Comparison of ENCODE assay signal across 8 mouse cellular contexts in the genomic region with DNA sequence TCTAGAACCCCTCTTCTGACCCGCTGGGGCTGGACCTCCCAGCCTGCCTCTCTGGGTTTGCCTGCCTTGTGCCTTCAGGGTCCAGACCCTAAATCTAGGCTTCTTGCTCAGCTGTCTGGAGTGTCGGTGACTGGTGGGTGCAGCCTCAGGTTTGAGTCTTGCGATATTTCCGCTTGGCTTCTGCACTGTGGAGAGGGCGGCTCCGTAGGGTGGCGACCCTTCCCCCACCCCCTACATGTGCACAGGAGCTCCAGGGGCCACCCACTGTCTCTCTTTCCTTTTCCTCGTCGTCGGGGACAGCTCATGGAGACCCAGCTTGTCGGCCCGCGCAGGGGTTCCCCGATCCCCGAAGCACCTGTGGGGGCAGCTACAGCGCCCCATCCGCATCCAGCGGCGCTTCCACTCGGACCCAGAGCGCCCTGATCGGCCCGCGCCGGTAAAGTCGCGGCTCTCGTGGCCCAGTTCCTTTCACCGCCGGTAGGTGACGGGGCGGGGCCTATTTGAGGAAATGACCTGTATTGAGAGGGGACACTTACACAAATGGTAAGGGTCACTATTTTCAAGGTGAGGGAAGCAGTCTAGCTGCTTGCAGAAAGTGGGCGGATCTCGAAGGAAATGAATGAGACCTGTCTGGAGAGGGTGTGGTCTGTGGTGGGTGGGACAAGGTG. TPM values are rescaled to one million over a fixed set of nuclear protein-coding genes. Genes with fewer than 3 reads are reported as not detected.
DNase-seq lines count a peak whose midpoint lies in the region; ATAC-seq and TF ChIP-seq lines count a peak whose summit lies in the region.

No protein-coding gene starts in this region.

- no peaks in the 10 kb centered on the region for H3K36me3 ChIP-seq in thymus, adult 2 months (ENCODE audit: control insufficient read depth, insufficient read depth, low read length)
- no peaks in the 10 kb centered on the region for H3K36me3 ChIP-seq in limb, embryonic 13.5 days
- H3K36me3 ChIP-seq in neural tube, embryonic 12.5 days, result no peaks in the 10 kb centered on the region

- WGBS in cerebellum, adult 2 months, result 8% methylated on average over 34 of the region's 34 CpGs
- WGBS in thymus, adult 2 months, result 2% methylated on average over 34 of the region's 34 CpGs
- 3% methylated on average over 34 of the region's 34 CpGs for WGBS in limb, embryonic 13.5 days
- 3% methylated on average over 34 of the region's 34 CpGs for WGBS in neural tube, embryonic 12.5 days

- H3K27me3 ChIP-seq in cerebellum, adult 2 months (ENCODE audit: control insufficient read depth, insufficient read depth, low read length), result no peaks in the 10 kb centered on the region; the same call in 1 of the 2 replicates
- H3K27me3 ChIP-seq in thymus, adult 2 months (ENCODE audit: control insufficient read depth, insufficient read depth, low read length), result no peaks in the 10 kb centered on the region; the same call in 1 of the 2 replicates
- peaks cover 75% of the 10 kb centered on the region for H3K27me3 ChIP-seq in limb, embryonic 13.5 days
- peaks cover 63% of the 10 kb centered on the region for H3K27me3 ChIP-seq in neural tube, embryonic 12.5 days (replicated peaks)

- H3K9ac ChIP-seq in limb, embryonic 13.5 days, result peak overlapping the region; percentile 60; the same call in 1 of the 2 replicates
- no peak overlapping the region for H3K9ac ChIP-seq in neural tube, embryonic 12.5 days

- TF ChIP-seq POLR2A in cerebellum, adult 2 months (IDR thresholded peaks at IDR 0.05; ENCODE audit: borderline replicate concordance, insufficient read depth, low read length), result no peak
- TF ChIP-seq POLR2A in thymus, adult 2 months (IDR thresholded peaks at IDR 0.05; ENCODE audit: control insufficient read depth, extremely low read depth, insufficient read depth, low read length, poor library complexity), result no peak

- no peaks in the 10 kb centered on the region for H3K9me3 ChIP-seq in limb, embryonic 13.5 days
- H3K9me3 ChIP-seq in neural tube, embryonic 12.5 days, result no peaks in the 10 kb centered on the region

- H3K4me2 ChIP-seq in limb, embryonic 13.5 days (replicated peaks), result peak overlapping the region; percentile 61
- H3K4me2 ChIP-seq in neural tube, embryonic 12.5 days (replicated peaks), result peak overlapping the region; percentile 53

- H3K4me1 ChIP-seq in cerebellum, adult 2 months (ENCODE audit: control insufficient read depth, insufficient read depth, low read length), result no peaks in the 10 kb centered on the region
- H3K4me1 ChIP-seq in thymus, adult 2 months (replicated peaks; ENCODE audit: control insufficient read depth, insufficient read depth, low read length), result peaks cover 12% of the 10 kb centered on the region
- peaks cover 7% of the 10 kb centered on the region for H3K4me1 ChIP-seq in limb, embryonic 13.5 days
- H3K4me1 ChIP-seq in neural tube, embryonic 12.5 days, result no peaks in the 10 kb centered on the region

- no peak for ATAC-seq in limb, embryonic 13.5 days (ENCODE audit: low FRiP score, low read depth)
- peak; percentile 53; the same call in 1 of the 2 replicates for ATAC-seq in neural tube, embryonic 12.5 days (ENCODE audit: low FRiP score, low read depth)

- H3K27ac ChIP-seq in cerebellum, adult 2 months (ENCODE audit: insufficient read depth, low read length), result no peak overlapping the region
- no peak overlapping the region for H3K27ac ChIP-seq in thymus, adult 2 months (ENCODE audit: control insufficient read depth, insufficient read depth, low read length)
- no peak overlapping the region for H3K27ac ChIP-seq in limb, embryonic 13.5 days
- no peak overlapping the region for H3K27ac ChIP-seq in neural tube, embryonic 12.5 days

- DNase-seq in cerebellum, adult 2 months, result no peak
- DNase-seq in cerebellum, postnatal 36 days, result no peak
- DNase-seq in thymus, adult 2 months, result peak; percentile 37
- no peak for DNase-seq in thymus, adult 18-20 months
- DNase-seq in urinary bladder, postnatal 25 days (ENCODE audit: low spot score), result no peak
- no peak for DNase-seq in gastrocnemius, postnatal 4 days (ENCODE audit: low spot score in 2 of 2)

- 0 out of 2 replicates have a peak, but pooled peaks have one; percentile 13 for TF ChIP-seq CTCF in cerebellum, adult 2 months (IDR thresholded peaks at IDR 0.05; ENCODE audit: borderline replicate concordance, insufficient read depth, low read depth, low read length)
- TF ChIP-seq CTCF in thymus, adult 2 months (IDR thresholded peaks at IDR 0.05; ENCODE audit: borderline replicate concordance, control insufficient read depth, extremely low read depth, insufficient read depth, low read length, poor library complexity), result peak; percentile 35; the same call in 1 of the 2 replicates

- no peak overlapping the region for H3K4me3 ChIP-seq in cerebellum, adult 2 months (replicated peaks; ENCODE audit: insufficient read depth, low read depth, low read length)
- peak overlapping the region; percentile 61 for H3K4me3 ChIP-seq in thymus, adult 2 months (ENCODE audit: control insufficient read depth, insufficient read depth, low read length)
- peak overlapping the region; percentile 31 for H3K4me3 ChIP-seq in limb, embryonic 13.5 days
- H3K4me3 ChIP-seq in neural tube, embryonic 12.5 days, result peak overlapping the region; percentile 16; the same call in 1 of the 2 replicates

RNA-seq across cellular contexts. Expression of a gene that starts 6.4 kb away (rescaled TPM):
- polyA plus RNA-seq in cerebellum, adult 2 months (2012; rRNA removed), result 2.5 and 3.0 TPM in 2 replicates
- polyA plus RNA-seq in thymus, adult 2 months (2012; rRNA removed), result 4.9 and 6.2 TPM in 2 replicates
- polyA plus RNA-seq in limb, embryonic 13.5 days (2015; fragmentation: Nextera tagmentation; extraction: Ambion mirVana), result 0.04 and 0.06 TPM in 2 replicates
- 0.19 and 0.41 TPM in 2 replicates for polyA plus RNA-seq in neural tube, embryonic 12.5 days (2016; fragmentation: Nextera tagmentation; extraction: Ambion mirVana)
- total RNA-seq in gastrocnemius, postnatal 4 days (2021), result 1 to 10 TPM; 1.4 to 1.5 TPM

RNA-seq across cellular contexts. Expression of a gene that starts 11.6 kb away (rescaled TPM):
- 0.13 TPM in 1 of 2 replicates, not detected in the other for polyA plus RNA-seq in cerebellum, adult 2 months (2012; rRNA removed)
- 0.48 and 0.50 TPM in 2 replicates for polyA plus RNA-seq in thymus, adult 2 months (2012; rRNA removed)
- not detected in 2 replicates for polyA plus RNA-seq in limb, embryonic 13.5 days (2015; fragmentation: Nextera tagmentation; extraction: Ambion mirVana)
- polyA plus RNA-seq in neural tube, embryonic 12.5 days (2016; fragmentation: Nextera tagmentation; extraction: Ambion mirVana), result not detected in 2 replicates
- not detected for total RNA-seq in gastrocnemius, postnatal 4 days (2021)

RNA-seq across cellular contexts. Expression of a gene that starts 24.5 kb away (rescaled TPM):
- polyA plus RNA-seq in cerebellum, adult 2 months (2012; rRNA removed), result 1,156 and 1,176 TPM in 2 replicates
- 17.8 and 20.8 TPM in 2 replicates for polyA plus RNA-seq in thymus, adult 2 months (2012; rRNA removed)
- 18.0 and 19.6 TPM in 2 replicates for polyA plus RNA-seq in limb, embryonic 13.5 days (2015; fragmentation: Nextera tagmentation; extraction: Ambion mirVana)
- 184 and 199 TPM in 2 replicates for polyA plus RNA-seq in neural tube, embryonic 12.5 days (2016; fragmentation: Nextera tagmentation; extraction: Ambion mirVana)
- total RNA-seq in gastrocnemius, postnatal 4 days (2021), result 10 to 100 TPM; 41.0 to 44.4 TPM

RNA-seq across cellular contexts. Expression of a gene that starts 26.7 kb away (rescaled TPM):
- 0.08 and 0.11 TPM in 2 replicates for polyA plus RNA-seq in cerebellum, adult 2 months (2012; rRNA removed)
- polyA plus RNA-seq in thymus, adult 2 months (2012; rRNA removed), result 0.19 and 0.28 TPM in 2 replicates
- polyA plus RNA-seq in limb, embryonic 13.5 days (2015; fragmentation: Nextera tagmentation; extraction: Ambion mirVana), result not detected in 2 replicates
- 0.06 and 0.16 TPM in 2 replicates for polyA plus RNA-seq in neural tube, embryonic 12.5 days (2016; fragmentation: Nextera tagmentation; extraction: Ambion mirVana)
- total RNA-seq in gastrocnemius, postnatal 4 days (2021), result not detected

RNA-seq across cellular contexts. Expression of a gene that starts 30.8 kb away (rescaled TPM):
- 81.1 and 83.4 TPM in 2 replicates for polyA plus RNA-seq in cerebellum, adult 2 months (2012; rRNA removed)
- 72.9 and 103 TPM in 2 replicates for polyA plus RNA-seq in thymus, adult 2 months (2012; rRNA removed)
- 29.2 and 36.6 TPM in 2 replicates for polyA plus RNA-seq in limb, embryonic 13.5 days (2015; fragmentation: Nextera tagmentation; extraction: Ambion mirVana)
- 45.0 and 51.2 TPM in 2 replicates for polyA plus RNA-seq in neural tube, embryonic 12.5 days (2016; fragmentation: Nextera tagmentation; extraction: Ambion mirVana)
- total RNA-seq in gastrocnemius, postnatal 4 days (2021), result 10 to 100 TPM; 27.0 to 27.4 TPM
